Mouse (Mus musculus): Measurements from ENCODE around the gene Vsig10.

GRCm38 (mm10) chr5:117347011-117347410 lies 28.1 kb downstream of the Vsig10 start:
- TF ChIP-seq CTCF (IDR thresholded peaks at IDR 0.05; ENCODE audit: extremely low read depth, insufficient read depth, low read length) (no peak), POLR2A (IDR thresholded peaks at IDR 0.05; ENCODE audit: extremely low read depth, insufficient read depth, low read length) (no peak)

All from cortical plate, adult 2 months (tissue).